ENCODE assay signal across 14 mouse cellular contexts in the genomic region with DNA sequence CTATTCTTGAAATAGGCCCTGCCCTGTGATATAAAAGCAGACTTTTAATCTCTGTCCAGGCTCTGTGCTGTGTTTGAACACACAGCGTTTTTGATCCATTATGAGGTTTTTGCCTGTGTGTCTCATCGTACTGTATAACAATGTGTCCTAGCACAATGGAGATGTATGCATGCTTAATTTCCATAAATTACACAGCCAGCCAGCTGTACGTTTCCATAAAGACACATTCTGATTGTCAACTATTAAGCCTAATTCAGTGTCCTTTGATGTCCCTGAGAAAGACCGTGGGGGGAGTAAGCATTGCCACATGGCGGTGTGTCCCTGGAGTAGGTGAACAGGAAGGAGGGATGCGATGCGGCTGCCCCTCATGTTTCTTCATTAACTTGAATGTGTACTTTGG.
DNase-seq lines count a peak whose midpoint lies in the region; ATAC-seq and TF ChIP-seq lines count a peak whose summit lies in the region.
"Had no signal": no experiment of that assay in that cellular context is flagged by ENCODE, and none has a peak within 500 bp of the region (broad histone marks: within the 10 kb centered on the region; RNA-seq: fewer than 3 reads in every experiment).

No protein-coding gene starts in this region.

- H3K9me3 ChIP-seq in heart, embryonic 12.5 days (replicated peaks), result no peaks in the 10 kb centered on the region
- H3K9me3 ChIP-seq in heart, embryonic 10.5 days, result no peaks in the 10 kb centered on the region
- no peaks in the 10 kb centered on the region for H3K9me3 ChIP-seq in hindbrain, embryonic 11.5 days (ENCODE audit: control insufficient read depth, low read length)
- H3K9me3 ChIP-seq in midbrain, embryonic 13.5 days, result no peaks in the 10 kb centered on the region
- H3K9me3 ChIP-seq: megakaryocyte, embryonic 14.5 days had no signal

- no peaks in the 10 kb centered on the region for H3K27me3 ChIP-seq in heart, embryonic 12.5 days (replicated peaks)
- H3K27me3 ChIP-seq in heart, embryonic 10.5 days (ENCODE audit: insufficient read depth, poor library complexity, severe bottlenecking), result no peaks in the 10 kb centered on the region
- no peaks in the 10 kb centered on the region; the same call in 1 of the 2 replicates for H3K27me3 ChIP-seq in hindbrain, embryonic 11.5 days (ENCODE audit: control insufficient read depth, insufficient read depth, low read length)
- no peaks in the 10 kb centered on the region for H3K27me3 ChIP-seq in midbrain, embryonic 13.5 days
- H3K27me3 ChIP-seq: megakaryocyte, embryonic 14.5 days had no signal

- H3K9ac ChIP-seq in heart, embryonic 12.5 days, result no peak overlapping the region
- no peak overlapping the region for H3K9ac ChIP-seq in hindbrain, embryonic 11.5 days (ENCODE audit: low read depth, low read length)
- H3K9ac ChIP-seq in midbrain, embryonic 13.5 days (replicated peaks), result no peak overlapping the region

- H3K4me3 ChIP-seq in heart, embryonic 12.5 days, result no peak overlapping the region
- H3K4me3 ChIP-seq in heart, embryonic 10.5 days, result no peak overlapping the region
- H3K4me3 ChIP-seq in hindbrain, embryonic 11.5 days (ENCODE audit: low read depth, low read length), result no peak overlapping the region
- no peak overlapping the region for H3K4me3 ChIP-seq in midbrain, embryonic 13.5 days (replicated peaks)
- H3K4me3 ChIP-seq: erythroblast, embryonic 14.5 days; layer of hippocampus, adult 2 months; megakaryocyte, embryonic 14.5 days had no signal

- peak overlapping the region; percentile 40; the same call in 1 of the 2 replicates for H3K4me2 ChIP-seq in heart, embryonic 12.5 days
- no peak overlapping the region for H3K4me2 ChIP-seq in hindbrain, embryonic 11.5 days (replicated peaks; ENCODE audit: low read depth, low read length)
- H3K4me2 ChIP-seq in midbrain, embryonic 13.5 days (replicated peaks), result peak overlapping the region; percentile 21

- H3K4me1 ChIP-seq in heart, embryonic 12.5 days (replicated peaks), result peaks cover 6% of the 10 kb centered on the region; the same call in 1 of the 2 replicates
- H3K4me1 ChIP-seq in heart, embryonic 10.5 days, result 0 out of 2 replicates have a peak, but pooled peaks cover 2% of the 10 kb centered on the region
- H3K4me1 ChIP-seq in hindbrain, embryonic 11.5 days (replicated peaks; ENCODE audit: control insufficient read depth, insufficient read depth, low read length), result no peaks in the 10 kb centered on the region
- peaks cover 19% of the 10 kb centered on the region for H3K4me1 ChIP-seq in midbrain, embryonic 13.5 days (replicated peaks)

- WGBS in heart, embryonic 12.5 days, result 39% methylated on average over 7 of the region's 7 CpGs
- WGBS in heart, embryonic 10.5 days, result 34% methylated on average over 7 of the region's 7 CpGs
- 23% methylated on average over 7 of the region's 7 CpGs for WGBS in hindbrain, embryonic 11.5 days
- WGBS in midbrain, embryonic 13.5 days, result 7% methylated on average over 7 of the region's 7 CpGs

- no peaks in the 10 kb centered on the region for H3K36me3 ChIP-seq in heart, embryonic 12.5 days
- H3K36me3 ChIP-seq in heart, embryonic 10.5 days, result no peaks in the 10 kb centered on the region
- H3K36me3 ChIP-seq in hindbrain, embryonic 11.5 days (ENCODE audit: control insufficient read depth, insufficient read depth, low read length), result no peaks in the 10 kb centered on the region
- no peaks in the 10 kb centered on the region for H3K36me3 ChIP-seq in midbrain, embryonic 13.5 days

- TF ChIP-seq CTCF in brain, embryonic 14.5 days (IDR thresholded peaks at IDR 0.05; ENCODE audit: borderline replicate concordance, extremely low read depth, insufficient read depth, insufficient read length), result no peak

- no peak for ATAC-seq in heart, embryonic 12.5 days (ENCODE audit: insufficient number of reproducible peaks, low FRiP score)
- peak; percentile 77 for ATAC-seq in hindbrain, embryonic 11.5 days (ENCODE audit: low FRiP score)
- ATAC-seq in midbrain, embryonic 13.5 days, result peak; percentile 83

- no peak for TF ChIP-seq POLR2A in brain, embryonic 14.5 days (IDR thresholded peaks at IDR 0.05; ENCODE audit: borderline replicate concordance, extremely low read depth, insufficient read depth, insufficient read length, poor library complexity, severe bottlenecking)

- DNase-seq in heart, embryonic 10.5 days (ENCODE audit: low spot score), result no peak
- peak; percentile 58 for DNase-seq in brain, embryonic 14.5 days (ENCODE audit: low read depth)
- DNase-seq in hindbrain, embryonic 11.5 days (ENCODE audit: low spot score), result peak; percentile 37
- no peak for DNase-seq in cerebellum, adult 9-11 months
- no peak for DNase-seq in cerebellum, adult 11-12 months
- no peak for DNase-seq in right cerebral cortex, adult 2 months (ENCODE audit: low spot score in 2 of 2)
- DNase-seq: B cell, adult 2 months; cerebellum, adult 8-10 months; thymus, postnatal 36 days had no signal

- H3K27ac ChIP-seq in heart, embryonic 12.5 days (ENCODE audit: poor library complexity, severe bottlenecking), result no peak overlapping the region
- H3K27ac ChIP-seq in heart, embryonic 10.5 days, result no peak overlapping the region
- H3K27ac ChIP-seq in hindbrain, embryonic 11.5 days (ENCODE audit: low read depth, low read length), result no peak overlapping the region
- H3K27ac ChIP-seq in midbrain, embryonic 13.5 days, result no peak overlapping the region
- H3K27ac ChIP-seq: layer of hippocampus, adult 2 months had no signal

Comparison
In these comparisons a context has a peak if more than half of its experiments do, and no peak if none do; other contexts are left out.
1. DNase-seq: peak in brain, embryonic 14.5 days (single experiment) and hindbrain, embryonic 11.5 days (single experiment); none in heart, embryonic 10.5 days (single experiment), cerebellum, adult 9-11 months (single experiment), cerebellum, adult 11-12 months (single experiment) and right cerebral cortex, adult 2 months (0 of 2).